Mouse (Mus musculus): Measurements from ENCODE around the gene Arhgef19. TPM values are rescaled to one million over a fixed set of nuclear protein-coding genes. Genes with fewer than 3 reads are reported as not detected.

The Arhgef19 gene
- polyA plus RNA-seq, 2 experiments = 15.3 to 20.4 TPM

DNA sequence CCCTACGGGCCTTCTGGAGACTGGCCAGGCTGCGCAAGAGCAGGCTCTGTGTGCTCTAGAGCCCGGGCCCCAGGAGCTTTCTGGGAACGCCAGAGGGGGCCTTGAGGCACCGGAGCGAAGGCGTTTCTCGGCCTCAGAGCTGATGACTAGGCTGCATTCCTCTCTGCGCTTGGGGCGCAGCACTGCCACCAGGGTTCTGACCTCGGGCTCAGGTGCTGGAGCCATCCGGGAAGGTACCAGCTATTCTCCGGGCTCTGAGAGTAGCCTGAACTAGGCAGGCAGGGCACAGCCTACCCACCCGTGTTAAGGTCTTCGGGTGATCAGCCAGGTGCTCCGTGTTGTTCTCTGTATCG, 7.7 kb downstream of the Arhgef19 start:
- Histone ChIP-seq H3K4me3 (replicated peaks; ENCODE audit: low read length) (peak overlapping the region; percentile 44), H3K27ac (replicated peaks; ENCODE audit: low read depth, low read length) (no peak overlapping the region), H3K9ac (ENCODE audit: low read depth, low read length, severe bottlenecking) (no peak overlapping the region), H3K4me2 (replicated peaks; ENCODE audit: low read depth, low read length, severe bottlenecking) (peak overlapping the region; percentile 65), H3K9me3 (ENCODE audit: control insufficient read depth, low read length) (no peaks in the 10 kb centered on the region), H3K36me3 (ENCODE audit: control insufficient read depth, insufficient read depth, low read length) (peaks cover 7% of the 10 kb centered on the region; the same call in 1 of the 2 replicates), H3K4me1 (ENCODE audit: control insufficient read depth, insufficient read depth, low read length) (peaks cover 45% of the 10 kb centered on the region), H3K27me3 (ENCODE audit: control insufficient read depth, insufficient read depth, low read length) (peaks cover 46% of the 10 kb centered on the region)
- DNase-seq (ENCODE audit: low spot score) (no peak), ATAC-seq (ENCODE audit: low FRiP score, low read depth) (no peak)
- WGBS = 6% methylated on average over 17 of the region's 17 CpGs
- TF ChIP-seq POLR2A (IDR thresholded peaks at IDR 0.05; ENCODE audit: borderline replicate concordance, extremely low read depth, insufficient read depth, insufficient read length) = no peak

DNA sequence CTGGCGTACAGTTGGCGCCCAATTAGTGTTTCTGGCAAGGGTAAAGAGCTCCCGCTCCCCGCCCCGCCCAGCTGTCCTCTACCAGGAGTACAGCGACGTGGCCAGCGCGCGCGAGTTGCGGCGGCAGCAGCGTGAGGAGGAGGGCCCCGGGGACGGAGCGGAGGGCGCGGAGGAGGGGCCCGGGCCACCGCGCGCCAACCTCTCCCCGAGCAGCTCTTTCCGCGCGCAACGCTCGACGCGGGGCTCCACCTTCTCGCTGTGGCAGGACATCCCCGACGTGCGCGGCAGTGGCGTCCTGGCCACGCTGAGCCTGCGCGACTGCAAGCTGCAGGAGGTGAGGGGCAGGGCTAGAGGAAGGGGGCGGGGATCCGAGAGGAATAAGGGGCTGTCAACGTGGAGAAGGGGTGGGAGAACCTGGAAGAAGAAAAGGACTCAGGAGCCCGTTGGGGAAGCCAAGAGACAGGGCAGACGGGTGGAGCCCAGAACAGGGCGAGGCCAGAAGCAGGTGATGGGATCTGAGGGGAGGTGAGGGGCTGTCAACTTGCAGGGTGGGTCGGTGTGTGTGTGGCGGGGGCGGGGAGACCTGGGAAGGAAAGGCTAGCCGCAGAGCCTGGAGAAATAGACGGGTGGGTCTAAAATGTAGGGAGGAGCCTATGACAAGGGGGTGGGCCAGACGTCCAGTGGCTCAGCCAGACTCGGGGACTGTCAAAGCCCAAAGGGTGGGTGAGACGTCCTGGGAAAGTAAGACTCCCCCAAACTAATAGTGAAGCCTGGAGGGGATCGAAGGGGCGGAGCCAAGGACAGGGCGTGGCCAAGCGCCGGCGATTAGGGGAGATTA, 8.7 kb downstream of the Arhgef19 start:
- peak overlapping the region; percentile 47 for H3K9ac ChIP-seq (ENCODE audit: low read depth, low read length, severe bottlenecking)
- ATAC-seq (ENCODE audit: low FRiP score, low read depth) (peak; percentile 61; the same call in 1 of the 2 replicates), DNase-seq (ENCODE audit: low spot score) (peak; percentile 48)
- 3% methylated on average over 52 of the region's 60 CpGs for WGBS
- no peak overlapping the region for H3K27ac ChIP-seq (replicated peaks; ENCODE audit: low read depth, low read length)
- no peak for TF ChIP-seq POLR2A (IDR thresholded peaks at IDR 0.05; ENCODE audit: borderline replicate concordance, extremely low read depth, insufficient read depth, insufficient read length)
- no peaks in the 10 kb centered on the region for H3K9me3 ChIP-seq (ENCODE audit: control insufficient read depth, low read length)
- peaks cover 7% of the 10 kb centered on the region; the same call in 1 of the 2 replicates for H3K36me3 ChIP-seq (ENCODE audit: control insufficient read depth, insufficient read depth, low read length)
- peaks cover 37% of the 10 kb centered on the region for H3K27me3 ChIP-seq (ENCODE audit: control insufficient read depth, insufficient read depth, low read length)
- peak overlapping the region; percentile 44 for H3K4me3 ChIP-seq (replicated peaks; ENCODE audit: low read length)
- peaks cover 35% of the 10 kb centered on the region for H3K4me1 ChIP-seq (ENCODE audit: control insufficient read depth, insufficient read depth, low read length)
- H3K4me2 ChIP-seq (replicated peaks; ENCODE audit: low read depth, low read length, severe bottlenecking) = peak overlapping the region; percentile 65

DNA sequence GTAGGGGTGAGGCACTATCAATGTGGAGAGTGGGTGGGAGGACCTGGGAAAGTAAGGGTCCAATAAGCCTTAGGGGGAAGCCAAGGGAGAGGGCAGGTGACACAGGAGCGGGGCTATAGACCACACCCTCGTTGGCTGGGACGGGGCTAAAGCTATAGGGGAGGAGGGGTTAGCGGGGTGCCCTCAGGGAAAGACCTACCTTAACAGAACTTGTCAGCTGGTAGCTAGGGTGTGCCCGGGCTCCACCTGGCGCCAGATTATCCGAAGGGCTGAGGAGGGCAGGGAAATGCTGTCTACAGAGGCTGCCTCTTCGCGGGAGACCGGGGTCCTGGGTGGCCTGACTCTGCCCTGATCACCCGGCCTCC, 9.3 kb downstream of the Arhgef19 start:
- Histone ChIP-seq H3K9ac (ENCODE audit: low read depth, low read length, severe bottlenecking) (no peak overlapping the region), H3K36me3 (ENCODE audit: control insufficient read depth, insufficient read depth, low read length) (peaks cover 7% of the 10 kb centered on the region; the same call in 1 of the 2 replicates), H3K4me1 (ENCODE audit: control insufficient read depth, insufficient read depth, low read length) (peaks cover 34% of the 10 kb centered on the region), H3K4me3 (replicated peaks; ENCODE audit: low read length) (peak overlapping the region; percentile 44), H3K27ac (replicated peaks; ENCODE audit: low read depth, low read length) (no peak overlapping the region), H3K27me3 (ENCODE audit: control insufficient read depth, insufficient read depth, low read length) (peaks cover 37% of the 10 kb centered on the region), H3K4me2 (replicated peaks; ENCODE audit: low read depth, low read length, severe bottlenecking) (peak overlapping the region; percentile 65), H3K9me3 (ENCODE audit: control insufficient read depth, low read length) (no peaks in the 10 kb centered on the region)
- TF ChIP-seq POLR2A (IDR thresholded peaks at IDR 0.05; ENCODE audit: borderline replicate concordance, extremely low read depth, insufficient read depth, insufficient read length) = no peak
- 12% methylated on average over 11 of the region's 11 CpGs for WGBS
- ATAC-seq (ENCODE audit: low FRiP score, low read depth) = no peak
- DNase-seq (ENCODE audit: low spot score) = no peak

DNA sequence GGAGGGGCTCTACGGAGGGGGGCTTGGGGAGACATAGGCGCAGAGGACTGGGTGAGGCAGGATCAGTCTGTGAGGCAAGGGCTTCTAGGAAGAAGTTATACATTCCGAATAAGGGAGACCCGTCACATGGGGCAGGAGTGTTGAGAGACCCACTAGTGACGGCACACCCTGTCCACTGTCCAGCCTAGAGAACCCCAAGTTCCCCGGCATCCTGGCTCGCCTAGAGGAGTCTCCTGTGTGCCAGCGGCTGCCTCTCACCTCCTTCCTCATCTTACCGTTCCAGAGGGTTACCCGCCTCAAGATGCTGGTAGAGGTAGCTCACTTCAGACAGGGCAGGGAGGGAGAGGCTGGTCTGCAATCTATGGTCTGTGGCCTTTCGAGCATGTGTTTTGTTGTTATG, 10.1 kb downstream of the Arhgef19 start:
- Histone ChIP-seq H3K27me3 (ENCODE audit: control insufficient read depth, insufficient read depth, low read length) (peaks cover 37% of the 10 kb centered on the region), H3K4me3 (replicated peaks; ENCODE audit: low read length) (no peak overlapping the region), H3K4me1 (ENCODE audit: control insufficient read depth, insufficient read depth, low read length) (peaks cover 33% of the 10 kb centered on the region), H3K36me3 (ENCODE audit: control insufficient read depth, insufficient read depth, low read length) (peaks cover 7% of the 10 kb centered on the region; the same call in 1 of the 2 replicates), H3K9ac (ENCODE audit: low read depth, low read length, severe bottlenecking) (no peak overlapping the region), H3K9me3 (ENCODE audit: control insufficient read depth, low read length) (no peaks in the 10 kb centered on the region), H3K4me2 (replicated peaks; ENCODE audit: low read depth, low read length, severe bottlenecking) (no peak overlapping the region), H3K27ac (replicated peaks; ENCODE audit: low read depth, low read length) (no peak overlapping the region)
- no peak for DNase-seq (ENCODE audit: low spot score)
- 74% methylated on average over 11 of the region's 11 CpGs for WGBS
- ATAC-seq (ENCODE audit: low FRiP score, low read depth) = no peak
- TF ChIP-seq POLR2A (IDR thresholded peaks at IDR 0.05; ENCODE audit: borderline replicate concordance, extremely low read depth, insufficient read depth, insufficient read length) = no peak

- no peak overlapping the region for H3K9ac ChIP-seq (ENCODE audit: low read depth, low read length, severe bottlenecking)
- WGBS = 77% methylated on average over 8 of the region's 8 CpGs
- no peak overlapping the region for H3K27ac ChIP-seq (replicated peaks; ENCODE audit: low read depth, low read length)
- peaks cover 7% of the 10 kb centered on the region for H3K36me3 ChIP-seq (ENCODE audit: control insufficient read depth, insufficient read depth, low read length)
- H3K27me3 ChIP-seq (ENCODE audit: control insufficient read depth, insufficient read depth, low read length) = peaks cover 36% of the 10 kb centered on the region
- no peaks in the 10 kb centered on the region for H3K9me3 ChIP-seq (ENCODE audit: control insufficient read depth, low read length)
- no peak for TF ChIP-seq POLR2A (IDR thresholded peaks at IDR 0.05; ENCODE audit: borderline replicate concordance, extremely low read depth, insufficient read depth, insufficient read length)
- ATAC-seq (ENCODE audit: low FRiP score, low read depth) (no peak), DNase-seq (ENCODE audit: low spot score) (no peak)
- no peak overlapping the region for H3K4me3 ChIP-seq (replicated peaks; ENCODE audit: low read length)
- peaks cover 22% of the 10 kb centered on the region for H3K4me1 ChIP-seq (ENCODE audit: control insufficient read depth, insufficient read depth, low read length)
- no peak overlapping the region for H3K4me2 ChIP-seq (replicated peaks; ENCODE audit: low read depth, low read length, severe bottlenecking)
Measured at GRCm38 (mm10) chr4:141251071-141251470, 11.8 kb downstream of the Arhgef19 start.

All from limb, embryonic 14.5 days (tissue).